Comparison of ENCODE assay signal across 14 mouse cellular contexts in genomic region chr7:27428002-27428401, GRCm38 (mm10). TPM values are rescaled to one million over a fixed set of nuclear protein-coding genes. Genes with fewer than 3 reads are reported as not detected.
"Had no signal": no experiment of that assay in that cellular context is flagged by ENCODE, and none has a peak within 500 bp of the region (broad histone marks: within the 10 kb centered on the region; RNA-seq: fewer than 3 reads in every experiment).

No protein-coding gene starts in this region.

- DNase-seq: gastrocnemius, adult 2 months; gastrocnemius, postnatal 10 days; gastrocnemius, postnatal 25 days; heart, adult 18-20 months; heart, postnatal 10 days; heart, postnatal 4 days; kidney, adult 18-20 months; kidney, adult 8-10 months; kidney, postnatal 10 days; kidney, postnatal 25 days; kidney, postnatal 4 days; liver; liver, embryonic 13.5 days had no signal

RNA-seq across cellular contexts. Expression of gene Sptbn4, which starts 19.5 kb away (rescaled TPM):
- total RNA-seq: granulocyte monocyte progenitor cell, adult 5-6 weeks had no signal
